Mouse (Mus musculus): ENCODE data around the gene Usp22. TPM values are rescaled to one million over a fixed set of nuclear protein-coding genes. Genes with fewer than 3 reads are reported as not detected.

Gene Usp22
- total and polyA plus RNA-seq, 2 experiments from 2014 or later = 34.7 to 95.8 TPM

DNA sequence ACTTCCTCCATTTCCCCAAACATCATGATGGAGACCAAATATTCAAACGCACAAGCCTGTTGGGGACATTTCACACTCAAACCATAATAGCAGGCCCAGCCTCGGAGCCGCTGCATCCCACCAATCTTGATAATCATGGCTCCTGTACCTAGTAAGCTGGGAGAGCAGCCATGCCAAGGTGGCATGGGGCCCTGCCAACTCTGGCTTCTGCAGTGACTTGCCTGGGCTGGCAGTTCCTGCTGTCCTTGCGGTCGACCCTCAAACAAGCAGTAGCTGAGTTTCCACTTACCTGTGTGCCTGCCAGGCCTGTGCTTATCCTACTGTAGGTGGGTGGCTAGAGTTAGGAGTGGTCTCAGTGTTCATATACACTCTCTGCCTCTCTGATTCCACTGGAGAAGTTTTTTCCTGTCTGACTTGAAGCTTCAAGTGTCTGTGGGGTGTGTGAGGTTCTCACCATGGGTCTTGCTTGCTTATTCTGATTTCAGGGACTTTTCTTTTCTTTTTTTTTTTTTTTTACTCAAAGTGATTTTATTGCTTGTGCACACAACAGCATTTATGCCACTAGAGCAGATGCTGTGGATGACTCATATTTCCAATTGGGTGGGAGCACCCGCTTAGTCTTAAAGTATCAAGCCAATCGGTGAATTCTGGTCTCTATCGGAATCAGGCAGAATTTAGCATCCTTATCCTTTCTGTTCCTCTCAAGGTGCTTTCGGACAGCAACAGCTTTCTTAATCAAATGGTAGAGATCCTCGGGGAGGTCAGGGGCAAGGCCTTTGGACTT, 30.5 kb upstream of the Usp22 start:
- DNase-seq (ENCODE audit: low spot score) (no peak), ATAC-seq (ENCODE audit: insufficient read depth, low read depth) (no peak)
- no peak overlapping the region for H3K4me2 ChIP-seq (ENCODE audit: low read depth, low read length)
- H3K9me3 ChIP-seq (replicated peaks; ENCODE audit: control insufficient read depth, low read length) = no peaks in the 10 kb centered on the region
- no peaks in the 10 kb centered on the region for H3K36me3 ChIP-seq (replicated peaks; ENCODE audit: control insufficient read depth, insufficient read depth, low read length)
- H3K27me3 ChIP-seq (ENCODE audit: control insufficient read depth, insufficient read depth, low read length) = peaks cover 7% of the 10 kb centered on the region; the same call in 1 of the 2 replicates
- WGBS = 85% methylated on average over 10 of the region's 10 CpGs
- TF ChIP-seq CTCF (IDR thresholded peaks at IDR 0.05; ENCODE audit: low read depth) = no peak
- no peak for TF ChIP-seq EP300 (IDR thresholded peaks at IDR 0.05; ENCODE audit: low read depth)
- H3K27ac ChIP-seq (ENCODE audit: low read depth) = no peak overlapping the region
- peaks cover 11% of the 10 kb centered on the region for H3K4me1 ChIP-seq (ENCODE audit: control insufficient read depth, insufficient read depth)
- H3K9ac ChIP-seq (replicated peaks; ENCODE audit: low read depth, low read length) = no peak overlapping the region
- H3K4me3 ChIP-seq (ENCODE audit: low read depth, low read length) = no peak overlapping the region

DNA sequence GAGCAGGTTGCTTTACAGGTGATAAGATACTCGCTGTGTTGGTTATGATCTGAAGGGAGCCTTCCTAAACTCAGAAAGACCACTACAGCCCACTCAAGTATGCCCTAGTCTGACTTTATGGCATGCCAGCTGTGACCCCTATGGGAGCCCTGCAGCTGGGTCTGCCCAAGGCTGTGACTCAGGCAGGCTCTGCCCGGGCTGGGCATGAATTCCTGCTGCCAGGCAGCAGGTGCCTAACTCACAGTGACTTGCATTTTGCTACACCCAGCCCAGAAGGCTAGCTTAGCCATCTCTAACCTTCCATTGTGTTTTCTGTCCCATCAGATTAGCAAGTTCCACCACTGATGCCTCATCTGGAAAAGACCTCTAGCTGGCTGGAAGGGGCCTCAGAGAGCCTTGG, 28.0 kb upstream of the Usp22 start:
- no peak for ATAC-seq (ENCODE audit: insufficient read depth, low read depth)
- Histone ChIP-seq H3K36me3 (replicated peaks; ENCODE audit: control insufficient read depth, insufficient read depth, low read length) (no peaks in the 10 kb centered on the region), H3K4me2 (ENCODE audit: low read depth, low read length) (no peak overlapping the region), H3K9ac (replicated peaks; ENCODE audit: low read depth, low read length) (no peak overlapping the region), H3K9me3 (replicated peaks; ENCODE audit: control insufficient read depth, low read length) (no peaks in the 10 kb centered on the region), H3K4me1 (ENCODE audit: control insufficient read depth, insufficient read depth) (peaks cover under 1% of the 10 kb centered on the region; the same call in 1 of the 2 replicates), H3K27me3 (ENCODE audit: control insufficient read depth, insufficient read depth, low read length) (no peaks in the 10 kb centered on the region), H3K4me3 (ENCODE audit: low read depth, low read length) (no peak overlapping the region), H3K27ac (ENCODE audit: low read depth) (no peak overlapping the region)
- DNase-seq (ENCODE audit: low spot score) = no peak
- WGBS = 70% methylated on average over 2 of the region's 2 CpGs
- TF ChIP-seq CTCF (IDR thresholded peaks at IDR 0.05; ENCODE audit: low read depth) (no peak), EP300 (IDR thresholded peaks at IDR 0.05; ENCODE audit: low read depth) (no peak)

DNA sequence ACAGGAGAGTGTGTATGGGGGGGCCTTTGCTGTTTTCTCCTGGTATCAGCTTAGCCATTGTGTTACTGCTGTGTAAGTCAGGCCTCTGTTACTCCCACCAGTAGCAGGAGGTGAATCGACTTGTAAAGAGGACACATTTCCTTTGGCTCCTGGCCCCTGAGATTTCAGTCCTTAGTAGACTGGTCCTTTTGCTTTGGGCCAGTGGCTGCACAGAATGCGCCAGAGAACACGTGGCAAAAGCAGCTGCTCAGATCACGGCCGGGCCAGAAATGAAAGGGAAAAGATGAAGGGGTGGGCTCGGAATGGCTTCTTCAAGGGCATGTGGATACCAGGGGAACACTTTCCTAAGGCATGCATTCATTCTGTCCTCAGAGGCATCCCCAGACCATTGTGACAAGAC, 27.3 kb upstream of the Usp22 start:
- ATAC-seq (ENCODE audit: insufficient read depth, low read depth) = no peak
- Histone ChIP-seq H3K27me3 (ENCODE audit: control insufficient read depth, insufficient read depth, low read length) (no peaks in the 10 kb centered on the region), H3K4me1 (ENCODE audit: control insufficient read depth, insufficient read depth) (no peaks in the 10 kb centered on the region), H3K4me2 (ENCODE audit: low read depth, low read length) (no peak overlapping the region), H3K27ac (ENCODE audit: low read depth) (no peak overlapping the region), H3K9ac (replicated peaks; ENCODE audit: low read depth, low read length) (no peak overlapping the region), H3K9me3 (replicated peaks; ENCODE audit: control insufficient read depth, low read length) (no peaks in the 10 kb centered on the region), H3K36me3 (replicated peaks; ENCODE audit: control insufficient read depth, insufficient read depth, low read length) (no peaks in the 10 kb centered on the region), H3K4me3 (ENCODE audit: low read depth, low read length) (no peak overlapping the region)
- WGBS = 78% methylated on average over 6 of the region's 6 CpGs
- TF ChIP-seq CTCF (IDR thresholded peaks at IDR 0.05; ENCODE audit: low read depth) (no peak), EP300 (IDR thresholded peaks at IDR 0.05; ENCODE audit: low read depth) (no peak)
- DNase-seq (ENCODE audit: low spot score) = no peak

DNA sequence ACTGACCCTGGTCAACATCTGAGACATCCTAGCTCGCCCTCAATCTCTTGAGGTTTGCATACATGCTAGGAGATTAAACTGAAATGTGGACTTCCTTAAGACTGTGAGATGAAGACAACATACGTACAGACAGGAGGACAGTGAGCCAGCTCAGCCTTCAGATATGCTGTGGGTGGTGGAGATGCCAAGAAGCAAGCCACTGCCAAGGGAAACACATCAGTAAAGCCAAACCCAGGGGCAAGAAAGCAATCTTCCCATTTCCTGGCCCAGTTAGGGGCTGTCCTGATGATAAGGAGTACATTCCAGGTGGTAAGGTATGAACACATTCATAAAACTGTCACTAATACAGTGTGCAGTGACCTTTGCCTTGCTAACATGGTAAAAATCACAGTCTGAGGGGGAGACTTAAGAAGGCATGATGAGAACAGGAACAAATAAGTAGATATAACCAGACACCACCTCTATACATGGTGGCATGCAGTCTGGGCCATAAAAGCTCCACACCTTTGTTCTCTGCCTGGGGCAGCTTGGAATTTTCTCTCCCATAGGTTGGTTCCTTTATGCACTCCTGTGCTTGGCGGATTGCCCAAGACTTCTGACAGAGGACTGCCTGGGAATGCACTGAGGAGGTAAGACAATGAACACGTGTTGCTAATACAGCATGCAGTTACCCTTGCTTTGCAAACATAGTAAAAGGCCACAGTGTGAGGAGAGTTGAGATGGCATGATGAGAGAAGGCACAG, 24.9 kb upstream of the Usp22 start:
- no peak for DNase-seq (ENCODE audit: low spot score)
- no peak overlapping the region for H3K27ac ChIP-seq (ENCODE audit: low read depth)
- ATAC-seq (ENCODE audit: insufficient read depth, low read depth) = no peak
- H3K4me2 ChIP-seq (ENCODE audit: low read depth, low read length) = no peak overlapping the region
- 65% methylated on average over 4 of the region's 4 CpGs for WGBS
- H3K36me3 ChIP-seq (replicated peaks; ENCODE audit: control insufficient read depth, insufficient read depth, low read length) = no peaks in the 10 kb centered on the region
- H3K4me1 ChIP-seq (ENCODE audit: control insufficient read depth, insufficient read depth) = no peaks in the 10 kb centered on the region
- no peak for TF ChIP-seq CTCF (IDR thresholded peaks at IDR 0.05; ENCODE audit: low read depth)
- H3K4me3 ChIP-seq (ENCODE audit: low read depth, low read length) = no peak overlapping the region
- no peak overlapping the region for H3K9ac ChIP-seq (replicated peaks; ENCODE audit: low read depth, low read length)
- no peaks in the 10 kb centered on the region for H3K9me3 ChIP-seq (replicated peaks; ENCODE audit: control insufficient read depth, low read length)
- H3K27me3 ChIP-seq (ENCODE audit: control insufficient read depth, insufficient read depth, low read length) = no peaks in the 10 kb centered on the region

DNA sequence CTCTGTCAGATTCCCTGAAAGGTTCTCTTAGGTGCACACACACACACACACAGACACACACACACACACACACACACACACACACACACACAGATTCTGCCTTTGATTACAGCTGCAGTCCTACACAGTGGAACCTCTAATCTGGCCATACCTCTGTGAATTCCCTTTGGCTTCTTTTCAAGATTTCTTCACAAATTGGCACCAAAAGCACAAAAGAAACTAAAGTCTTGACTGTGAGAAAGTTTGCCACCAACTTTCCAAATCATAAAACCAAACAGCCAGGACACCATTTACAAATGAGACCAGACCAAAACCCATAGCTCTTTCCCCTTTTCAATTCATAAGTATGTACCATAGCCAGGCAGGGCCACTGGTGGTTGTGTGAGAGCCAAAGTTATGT, 23.1 kb upstream of the Usp22 start:
- no peak for DNase-seq (ENCODE audit: low spot score)
- H3K27me3 ChIP-seq (ENCODE audit: control insufficient read depth, insufficient read depth, low read length) = no peaks in the 10 kb centered on the region
- no peaks in the 10 kb centered on the region for H3K9me3 ChIP-seq (replicated peaks; ENCODE audit: control insufficient read depth, low read length)
- ATAC-seq (ENCODE audit: insufficient read depth, low read depth) = no peak
- H3K4me2 ChIP-seq (ENCODE audit: low read depth, low read length) = no peak overlapping the region
- TF ChIP-seq EP300 (IDR thresholded peaks at IDR 0.05; ENCODE audit: low read depth) (no peak), CTCF (IDR thresholded peaks at IDR 0.05; ENCODE audit: low read depth) (no peak)
- H3K9ac ChIP-seq (replicated peaks; ENCODE audit: low read depth, low read length) = no peak overlapping the region
- H3K4me1 ChIP-seq (ENCODE audit: control insufficient read depth, insufficient read depth) = no peaks in the 10 kb centered on the region
- H3K4me3 ChIP-seq (ENCODE audit: low read depth, low read length) = no peak overlapping the region
- no peak overlapping the region for H3K27ac ChIP-seq (ENCODE audit: low read depth)
- H3K36me3 ChIP-seq (replicated peaks; ENCODE audit: control insufficient read depth, insufficient read depth, low read length) = no peaks in the 10 kb centered on the region

All from heart, postnatal 0 days (tissue).